Mouse (Mus musculus) limb, embryonic 12.5 days (tissue): ENCODE measurements at regions not wholly inside any gene's neighbourhood (a gene's known extent, or its start where the extent isn't known, plus 50 kb on each side); places are given as distances from the start of the nearest gene placed in this dataset.

Experiments
- ATAC-seq: fragments of 200-750 bp; cut with Nextera tagmentation; 2 replicates; pipeline ENCODE4 v1.8.0; 2017; ENCODE audit warnings: low read depth, moderate TSS enrichment; ENCODE audit not compliant: insufficient number of reproducible peaks, insufficient read depth, low FRiP score, low TSS enrichment
- H3K27ac ChIP-seq: fragments of 300-500 bp; sonication (generic); 2 replicates; pipeline ENCODE4 v1.5.1; 2016; ENCODE audit warnings: mild to moderate bottlenecking, moderate library complexity
- H3K27me3 ChIP-seq: fragments of 300-500 bp; sonication (generic); 2 replicates; pipeline ENCODE4 v1.6.1; 2016; ENCODE audit warnings: mild to moderate bottlenecking, moderate library complexity
- H3K36me3 ChIP-seq: fragments of 300-500 bp; sonication (generic); 2 replicates; pipeline ENCODE4 v1.6.1; 2016; ENCODE audit warnings: mild to moderate bottlenecking, moderate library complexity
- H3K4me1 ChIP-seq: fragments of 300-500 bp; sonication (generic); replicated peaks from 2 replicates; pipeline ENCODE4 v1.6.1; 2016
- H3K4me2 ChIP-seq: fragments of 300-500 bp; sonication (generic); 2 replicates; pipeline ENCODE4 v1.6.1; 2016; ENCODE audit warnings: mild to moderate bottlenecking, moderate library complexity
- H3K4me3 ChIP-seq: fragments of 300-500 bp; sonication (generic); replicated peaks from 2 replicates; pipeline ENCODE4 v1.5.1; 2016; ENCODE audit warnings: mild to moderate bottlenecking
- H3K9ac ChIP-seq: fragments of 300-500 bp; sonication (generic); replicated peaks from 2 replicates; pipeline ENCODE4 v1.6.1; 2016; ENCODE audit warnings: mild to moderate bottlenecking, moderate library complexity
- H3K9me3 ChIP-seq: fragments of 300-500 bp; sonication (generic); 2 replicates; pipeline ENCODE4 v1.6.1; 2016; ENCODE audit warnings: mild to moderate bottlenecking, moderate library complexity
- WGBS: fragments of 180-500 bp; shearing (Covaris S2); methylation state at CpG from one replicate; pipeline ENCODE4 v1.1.7; 2016; 5-methylcytosine and 5-hydroxymethylcytosine counted together

DNA sequence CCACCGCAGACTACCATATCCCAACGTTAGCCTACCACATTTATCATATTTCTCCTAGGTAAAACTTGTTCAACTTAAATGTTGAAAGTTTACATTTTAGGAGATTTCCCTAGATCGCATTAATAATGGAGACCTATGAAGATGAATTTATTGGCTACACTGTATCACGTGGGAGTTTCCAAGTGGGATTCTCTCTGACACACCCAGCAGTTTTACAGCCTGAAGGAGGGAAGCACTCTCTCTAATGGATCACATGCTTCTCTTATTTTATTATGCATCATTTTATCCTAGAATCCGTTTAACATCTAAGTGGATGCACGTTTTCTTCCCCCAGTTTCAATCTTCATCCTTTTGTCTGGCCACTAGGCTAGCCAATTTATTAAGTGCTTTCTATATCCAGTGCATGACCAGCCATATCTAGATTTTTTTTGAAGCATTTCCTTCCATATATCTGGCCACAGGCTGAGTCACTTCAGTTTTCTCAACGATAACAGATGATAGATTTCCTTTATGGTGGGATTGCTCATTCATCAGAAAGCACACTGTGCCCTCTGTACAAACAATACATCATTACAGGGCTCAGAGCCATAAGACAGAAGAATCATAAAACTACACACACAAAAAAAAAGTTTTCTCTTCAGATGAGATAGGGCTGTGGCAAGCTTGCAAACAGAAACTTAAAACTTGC lies 476.3 kb upstream of the Syt1 start:
- 89% methylated on average over 7 of the region's 7 CpGs for WGBS
- no peak overlapping the region for H3K4me2 ChIP-seq
- no peak overlapping the region for H3K27ac ChIP-seq
- no peaks in the 10 kb centered on the region for H3K4me1 ChIP-seq
- H3K9ac ChIP-seq = no peak overlapping the region
- H3K27me3 ChIP-seq = no peaks in the 10 kb centered on the region
- H3K4me3 ChIP-seq = no peak overlapping the region
- no peak for ATAC-seq
- H3K9me3 ChIP-seq = no peaks in the 10 kb centered on the region
- H3K36me3 ChIP-seq = no peaks in the 10 kb centered on the region

DNA sequence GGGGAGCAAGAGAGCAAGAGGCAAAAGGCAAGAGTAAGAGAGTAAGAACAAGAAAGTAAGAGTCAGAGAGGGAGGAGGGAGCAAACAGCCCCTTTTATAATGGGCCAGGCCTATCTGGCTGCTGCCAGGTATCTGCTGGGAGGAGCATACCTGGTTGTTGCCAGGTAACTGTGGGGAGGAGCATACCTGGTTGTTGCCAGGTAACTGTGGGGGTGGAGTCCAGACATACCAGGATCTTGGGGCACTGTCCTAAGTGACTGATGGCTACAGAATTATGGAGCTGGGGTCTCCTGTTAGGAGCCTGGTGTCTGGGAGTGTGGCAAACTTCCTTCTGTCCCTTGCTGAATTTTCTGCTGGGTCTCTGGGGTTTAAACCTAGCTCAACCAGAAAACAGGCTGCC lies 469.8 kb upstream of the Syt1 start:
- no peaks in the 10 kb centered on the region for H3K27me3 ChIP-seq
- no peak overlapping the region for H3K9ac ChIP-seq
- ATAC-seq = no peak
- H3K9me3 ChIP-seq = no peaks in the 10 kb centered on the region
- H3K4me2 ChIP-seq = no peak overlapping the region
- H3K4me3 ChIP-seq = no peak overlapping the region
- H3K36me3 ChIP-seq = no peaks in the 10 kb centered on the region
- no peak overlapping the region for H3K27ac ChIP-seq
- no peaks in the 10 kb centered on the region for H3K4me1 ChIP-seq

DNA sequence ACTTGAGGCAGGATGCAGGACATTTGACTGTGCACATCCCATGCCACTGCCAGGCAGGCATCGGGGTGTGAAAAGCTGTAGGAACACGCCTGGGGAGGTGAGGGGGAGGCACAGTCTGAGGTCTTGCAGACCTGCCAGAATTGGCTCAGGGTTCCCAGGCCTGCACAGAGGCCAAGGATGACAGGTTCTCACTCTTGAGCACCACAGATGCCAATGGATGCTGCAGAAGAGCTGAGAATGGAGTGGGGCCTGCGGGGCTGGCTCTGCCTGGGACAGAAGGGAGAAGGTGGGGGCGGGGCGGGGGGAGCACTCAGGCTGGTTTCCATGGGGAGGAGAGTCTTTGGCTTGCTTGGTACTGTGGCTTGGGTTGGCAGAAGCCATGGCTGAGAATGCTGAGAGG lies 469.2 kb upstream of the Syt1 start:
- Histone ChIP-seq H3K4me2 (no peak overlapping the region), H3K9me3 (no peaks in the 10 kb centered on the region), H3K27ac (no peak overlapping the region), H3K9ac (no peak overlapping the region), H3K4me1 (no peaks in the 10 kb centered on the region), H3K27me3 (no peaks in the 10 kb centered on the region), H3K36me3 (no peaks in the 10 kb centered on the region), H3K4me3 (no peak overlapping the region)
- no peak; the same call in 1 of the 2 replicates for ATAC-seq
- WGBS = 62% methylated on average over 5 of the region's 5 CpGs

DNA sequence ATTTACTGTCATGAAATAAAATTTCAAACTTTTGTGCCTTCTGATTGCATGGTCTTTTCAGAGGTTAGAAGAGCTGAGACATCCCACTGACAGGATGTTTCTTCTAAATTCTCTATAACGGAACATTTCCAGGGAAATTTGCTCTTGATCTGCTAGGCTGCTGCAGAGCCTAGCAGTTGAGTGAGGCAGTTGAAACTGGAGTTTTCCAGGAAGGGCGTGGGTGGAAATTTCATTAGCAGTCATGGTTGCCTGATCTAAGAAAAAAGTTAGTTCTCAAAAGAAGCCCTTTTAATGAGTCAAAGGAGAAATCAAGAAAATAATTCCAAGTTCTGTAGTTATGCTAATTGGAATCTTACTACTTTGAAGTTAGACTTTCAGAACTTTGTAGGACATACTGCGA lies 455.7 kb upstream of the Syt1 start:
- ATAC-seq = no peak
- no peak overlapping the region for H3K4me2 ChIP-seq
- H3K9me3 ChIP-seq = no peaks in the 10 kb centered on the region
- WGBS = 84% methylated on average over 3 of the region's 3 CpGs
- H3K36me3 ChIP-seq = no peaks in the 10 kb centered on the region
- H3K27ac ChIP-seq = no peak overlapping the region
- no peak overlapping the region for H3K9ac ChIP-seq
- no peaks in the 10 kb centered on the region for H3K27me3 ChIP-seq
- no peak overlapping the region for H3K4me3 ChIP-seq
- no peaks in the 10 kb centered on the region for H3K4me1 ChIP-seq

DNA sequence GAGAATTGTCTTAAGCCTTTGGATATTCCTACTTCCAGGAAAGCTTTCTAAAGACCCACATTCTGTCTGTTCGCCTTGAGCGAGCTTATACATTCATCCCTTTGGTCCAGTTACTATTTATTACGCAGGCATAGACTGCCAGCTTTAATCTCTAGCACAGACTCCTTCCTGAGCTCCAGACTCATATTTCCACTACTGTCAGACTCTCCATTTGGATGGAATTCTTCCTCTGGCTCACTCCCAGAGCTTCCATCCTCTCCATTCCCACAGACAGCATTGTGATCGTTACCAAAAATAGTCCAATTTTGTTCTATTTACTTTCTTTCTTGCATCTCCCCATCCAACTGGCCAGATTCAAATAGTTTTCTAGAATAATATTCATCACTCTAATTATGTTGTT lies 420.3 kb upstream of the Syt1 start:
- H3K4me2 ChIP-seq = no peak overlapping the region
- ATAC-seq = no peak
- H3K9ac ChIP-seq = no peak overlapping the region
- H3K27ac ChIP-seq = no peak overlapping the region
- no peaks in the 10 kb centered on the region for H3K4me1 ChIP-seq
- 92% methylated on average over 4 of the region's 4 CpGs for WGBS
- H3K4me3 ChIP-seq = no peak overlapping the region
- no peaks in the 10 kb centered on the region for H3K27me3 ChIP-seq
- no peaks in the 10 kb centered on the region for H3K36me3 ChIP-seq
- no peaks in the 10 kb centered on the region for H3K9me3 ChIP-seq

DNA sequence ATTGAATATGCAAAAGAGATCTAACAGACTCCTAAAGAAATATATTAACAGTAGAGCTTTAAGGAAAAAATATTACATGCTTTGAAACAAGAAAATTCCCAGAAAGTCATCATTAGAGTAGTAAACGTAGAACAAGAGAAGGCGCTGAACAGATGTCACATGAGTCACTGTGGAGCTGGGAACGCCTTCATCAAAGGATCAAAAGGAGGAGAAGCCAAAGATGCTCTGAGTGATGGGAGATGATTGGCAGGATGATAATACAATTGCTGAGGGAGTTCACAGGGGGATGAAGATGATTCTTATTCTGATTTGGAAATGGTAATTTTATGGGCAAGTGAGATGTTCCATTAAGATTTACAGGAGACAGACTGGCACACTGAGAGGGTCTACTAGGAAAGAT lies 417.1 kb upstream of the Syt1 start:
- Histone ChIP-seq H3K9me3 (no peaks in the 10 kb centered on the region), H3K9ac (no peak overlapping the region), H3K27ac (no peak overlapping the region), H3K27me3 (no peaks in the 10 kb centered on the region), H3K36me3 (no peaks in the 10 kb centered on the region), H3K4me3 (no peak overlapping the region), H3K4me2 (no peak overlapping the region), H3K4me1 (no peaks in the 10 kb centered on the region)
- 86% methylated on average over 3 of the region's 3 CpGs for WGBS
- ATAC-seq = no peak

DNA sequence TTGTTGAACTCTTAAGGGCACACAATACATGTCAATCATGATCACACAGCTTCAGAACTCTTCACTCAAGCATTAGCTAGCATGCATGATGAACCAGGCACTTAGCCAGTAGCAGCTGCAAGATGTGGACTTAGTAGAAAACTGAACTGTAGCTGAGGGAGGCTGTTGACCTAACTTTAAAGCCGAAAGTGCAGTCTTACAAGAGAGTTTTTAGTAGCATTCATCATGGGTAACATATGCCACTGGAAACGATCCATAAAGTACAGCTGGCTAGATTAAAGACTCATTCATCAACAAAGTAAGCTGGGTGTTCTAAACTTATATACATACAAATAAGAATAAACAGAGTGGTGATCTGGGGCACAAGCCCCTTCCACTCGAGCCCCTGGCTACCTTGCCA lies 396.2 kb upstream of the Syt1 start:
- Histone ChIP-seq H3K27ac (no peak overlapping the region), H3K9me3 (no peaks in the 10 kb centered on the region)
- 66% methylated on average over 3 of the region's 3 CpGs for WGBS

DNA sequence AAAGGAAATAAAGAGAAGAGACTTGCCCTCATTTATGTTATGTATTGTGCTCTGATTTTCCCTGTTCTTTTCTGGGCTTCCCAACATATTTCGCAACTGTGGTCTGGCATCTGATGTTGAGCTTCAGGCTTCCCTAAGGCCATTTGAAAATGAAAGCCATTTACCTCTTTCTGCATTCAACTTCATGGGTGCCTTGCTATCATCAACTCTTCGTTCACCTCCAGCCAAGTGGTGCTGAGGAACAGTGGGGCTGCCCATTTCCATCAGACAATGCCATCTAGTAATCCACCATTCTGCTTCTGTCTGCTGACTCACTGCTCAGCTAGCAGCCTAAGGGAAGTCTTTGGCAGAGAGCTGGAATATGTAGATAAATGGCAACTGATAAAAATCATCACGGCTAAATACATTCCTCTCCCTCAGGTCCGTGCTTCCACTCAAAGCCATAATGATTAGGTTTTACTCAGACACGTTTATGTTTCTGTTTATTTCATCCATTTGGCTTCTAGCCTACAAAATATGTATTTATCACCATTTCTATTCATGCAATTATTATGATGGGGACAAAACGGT lies 394.4 kb upstream of the Syt1 start:
- 86% methylated on average over 6 of the region's 6 CpGs for WGBS
- H3K4me1 ChIP-seq = no peaks in the 10 kb centered on the region
- no peak overlapping the region for H3K9ac ChIP-seq
- no peaks in the 10 kb centered on the region for H3K9me3 ChIP-seq
- no peak overlapping the region for H3K4me2 ChIP-seq
- H3K4me3 ChIP-seq = no peak overlapping the region
- H3K36me3 ChIP-seq = no peaks in the 10 kb centered on the region
- no peaks in the 10 kb centered on the region for H3K27me3 ChIP-seq
- no peak for ATAC-seq
- no peak overlapping the region for H3K27ac ChIP-seq

More for the DNA sequence above, 396.2 kb upstream of the Syt1 start:
- ATAC-seq = no peak
- no peak overlapping the region for H3K9ac ChIP-seq
- no peaks in the 10 kb centered on the region for H3K27me3 ChIP-seq
- H3K36me3 ChIP-seq = no peaks in the 10 kb centered on the region
- H3K4me2 ChIP-seq = no peak overlapping the region
- H3K4me1 ChIP-seq = no peaks in the 10 kb centered on the region
- no peak overlapping the region for H3K4me3 ChIP-seq

DNA sequence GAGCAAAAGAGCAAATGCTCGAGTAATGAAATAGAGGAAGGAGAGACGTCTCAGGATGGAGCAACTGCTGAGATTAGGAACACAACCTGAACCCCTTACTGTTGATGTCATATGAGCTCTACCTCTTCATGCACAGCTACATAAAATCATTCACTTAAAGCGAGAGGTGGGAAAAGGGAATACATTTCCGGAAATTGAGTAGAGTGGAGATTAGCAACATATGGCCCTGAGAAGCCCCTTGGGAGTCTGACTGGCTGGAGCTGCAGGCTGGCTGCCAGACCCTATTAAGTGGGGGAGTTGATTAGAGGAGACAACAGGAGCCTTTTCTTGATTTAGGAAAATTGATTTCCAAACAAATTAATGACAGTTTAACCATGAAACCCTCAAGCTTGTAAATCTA lies 373.0 kb upstream of the Syt1 start:
- H3K27ac ChIP-seq = no peak overlapping the region
- H3K4me1 ChIP-seq = 0 out of 2 replicates have a peak, but pooled peaks cover 5% of the 10 kb centered on the region
- no peak overlapping the region for H3K9ac ChIP-seq
- ATAC-seq = peak; percentile 81
- H3K9me3 ChIP-seq = no peaks in the 10 kb centered on the region
- WGBS = 25% methylated on average over 4 of the region's 4 CpGs
- no peak overlapping the region for H3K4me2 ChIP-seq
- no peak overlapping the region for H3K4me3 ChIP-seq
- no peaks in the 10 kb centered on the region for H3K27me3 ChIP-seq
- H3K36me3 ChIP-seq = no peaks in the 10 kb centered on the region

DNA sequence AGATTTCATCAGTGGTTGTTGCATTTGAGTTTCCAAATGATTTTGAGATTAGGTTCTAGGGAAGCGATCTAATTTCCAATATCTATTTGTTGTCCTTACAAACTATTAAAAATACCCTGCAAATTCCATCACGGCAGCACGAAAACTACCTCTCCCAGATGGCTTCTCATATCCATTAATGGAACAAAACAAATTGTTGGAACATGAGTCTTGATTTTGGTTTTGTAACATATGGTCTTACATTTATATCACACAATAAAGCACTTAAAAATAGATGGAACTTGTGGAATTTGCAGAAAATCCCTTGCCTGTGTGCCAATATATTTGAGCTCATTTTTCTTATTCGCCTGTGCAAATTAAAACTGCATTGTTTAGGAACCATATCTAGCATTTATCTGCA lies 368.1 kb upstream of the Syt1 start:
- Histone ChIP-seq H3K9me3 (no peaks in the 10 kb centered on the region), H3K4me3 (no peak overlapping the region), H3K27me3 (no peaks in the 10 kb centered on the region), H3K27ac (no peak overlapping the region), H3K9ac (no peak overlapping the region), H3K36me3 (no peaks in the 10 kb centered on the region), H3K4me1 (0 out of 2 replicates have a peak, but pooled peaks cover 4% of the 10 kb centered on the region), H3K4me2 (no peak overlapping the region)
- ATAC-seq = no peak
- WGBS = 86% methylated on average over 4 of the region's 4 CpGs

DNA sequence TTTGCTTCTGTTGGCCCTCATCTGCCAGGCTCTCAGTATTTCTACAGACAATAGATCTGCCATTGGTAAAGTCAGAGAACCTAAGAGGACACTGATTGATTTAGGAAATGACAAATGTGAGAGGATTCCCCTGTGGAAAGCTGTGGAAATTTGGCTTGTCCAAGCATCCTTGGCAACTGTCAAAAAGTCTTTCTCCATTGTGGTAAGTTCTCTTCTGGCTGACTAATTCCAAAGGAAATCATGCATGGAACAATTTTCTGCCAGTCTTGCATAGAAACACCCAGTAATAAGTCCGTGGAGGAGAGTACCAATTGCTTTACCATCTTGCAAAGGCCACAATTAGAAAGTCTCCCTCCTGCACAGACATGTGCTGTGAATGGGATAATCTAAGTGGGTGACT lies 349.4 kb upstream of the Syt1 start:
- Histone ChIP-seq H3K9ac (no peak overlapping the region), H3K27ac (no peak overlapping the region), H3K4me1 (no peaks in the 10 kb centered on the region), H3K4me3 (no peak overlapping the region), H3K36me3 (no peaks in the 10 kb centered on the region), H3K9me3 (no peaks in the 10 kb centered on the region), H3K4me2 (no peak overlapping the region), H3K27me3 (no peaks in the 10 kb centered on the region)
- ATAC-seq = no peak
- WGBS = 71% methylated on average over 1 of the region's 1 CpGs

DNA sequence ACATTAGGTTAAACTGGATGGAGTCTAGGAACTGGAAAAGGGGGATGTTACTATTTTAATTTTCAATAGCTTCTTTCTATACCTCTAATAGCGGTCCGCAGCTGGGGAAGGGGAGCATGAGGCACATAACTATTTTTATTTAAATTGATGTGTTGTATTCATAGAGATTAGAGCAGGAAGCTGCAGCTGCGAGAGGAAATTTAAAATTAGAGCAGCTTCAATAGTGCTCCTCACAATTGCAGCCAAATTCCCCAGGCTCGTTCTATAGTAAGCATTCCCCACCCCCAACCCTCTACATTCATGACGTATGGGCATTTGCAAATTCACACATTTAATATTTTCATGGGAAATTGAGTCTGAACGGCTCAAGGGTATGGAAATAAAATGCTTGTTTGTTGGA lies 348.0 kb upstream of the Syt1 start:
- 84% methylated on average over 6 of the region's 6 CpGs for WGBS
- no peaks in the 10 kb centered on the region for H3K27me3 ChIP-seq
- H3K27ac ChIP-seq = no peak overlapping the region

More for the DNA sequence above, 348.0 kb upstream of the Syt1 start:
- Histone ChIP-seq H3K9me3 (no peaks in the 10 kb centered on the region), H3K36me3 (no peaks in the 10 kb centered on the region), H3K4me3 (no peak overlapping the region), H3K9ac (no peak overlapping the region), H3K4me1 (no peaks in the 10 kb centered on the region), H3K4me2 (no peak overlapping the region)
- no peak for ATAC-seq
